Mouse (Mus musculus) MN1 (cell line): ENCODE measurements around the gene Sertad2.

Source experiments
- DNase-seq: peaks from one replicate; pipeline ENCODE4 v3.0.0-alpha.2; 2016; ENCODE audit warnings: low spot score

The Sertad2 gene

DNA sequence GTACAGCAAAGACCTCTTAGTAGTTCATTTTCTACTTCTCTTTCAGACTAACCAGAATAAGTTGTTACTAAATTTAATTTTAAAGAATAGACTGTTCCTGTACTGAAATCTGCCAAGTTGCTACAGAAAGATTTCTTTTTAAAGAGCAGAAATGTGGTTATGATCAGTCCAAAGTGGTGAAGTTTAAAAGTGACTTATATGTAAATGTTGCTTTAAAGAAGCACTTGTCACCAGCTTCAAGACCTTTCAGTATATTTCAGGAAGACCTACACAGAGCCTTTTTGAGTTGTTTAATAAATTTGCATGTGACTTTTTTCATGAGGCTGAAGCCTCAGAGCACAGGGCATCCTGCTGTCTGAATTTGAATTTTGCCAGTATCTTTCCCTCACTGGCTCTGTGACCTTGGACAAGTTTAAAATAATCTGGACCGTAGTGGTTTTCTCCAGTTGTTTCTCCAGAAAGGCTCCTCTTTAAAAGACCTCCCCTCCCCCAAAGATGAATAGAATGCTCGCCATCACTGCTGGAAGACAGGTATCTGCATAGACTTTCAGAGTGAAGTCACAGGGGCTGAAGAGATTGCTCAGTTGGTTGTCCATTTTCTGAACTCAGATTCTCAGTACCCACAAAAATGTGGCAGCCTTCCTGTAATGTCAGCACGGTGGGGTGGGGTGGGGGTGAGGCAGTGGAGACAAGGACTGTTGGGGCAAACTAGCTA, 1.9 kb downstream of the Sertad2 start:
- no peak for DNase-seq

DNA sequence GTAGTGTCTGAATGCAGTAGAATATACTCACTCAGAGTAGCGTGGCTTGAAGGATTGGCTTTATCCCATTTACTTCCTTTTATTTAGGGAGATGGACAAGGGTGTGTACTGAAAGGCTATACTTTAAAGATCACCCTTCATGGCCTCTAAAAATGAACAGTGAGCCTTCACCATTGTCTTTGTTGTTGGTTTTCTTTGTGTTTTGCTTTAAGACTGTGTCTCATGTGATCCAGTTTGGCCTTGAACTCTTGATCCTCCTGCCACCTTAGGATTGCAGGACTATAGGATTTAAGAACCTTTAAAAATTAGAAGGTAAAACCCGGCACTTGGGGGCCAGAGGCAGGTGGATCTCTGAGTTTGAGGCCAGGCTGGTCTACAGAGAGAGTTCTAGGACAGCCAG, 6.4 kb downstream of the Sertad2 start:
- no peak for DNase-seq

DNA sequence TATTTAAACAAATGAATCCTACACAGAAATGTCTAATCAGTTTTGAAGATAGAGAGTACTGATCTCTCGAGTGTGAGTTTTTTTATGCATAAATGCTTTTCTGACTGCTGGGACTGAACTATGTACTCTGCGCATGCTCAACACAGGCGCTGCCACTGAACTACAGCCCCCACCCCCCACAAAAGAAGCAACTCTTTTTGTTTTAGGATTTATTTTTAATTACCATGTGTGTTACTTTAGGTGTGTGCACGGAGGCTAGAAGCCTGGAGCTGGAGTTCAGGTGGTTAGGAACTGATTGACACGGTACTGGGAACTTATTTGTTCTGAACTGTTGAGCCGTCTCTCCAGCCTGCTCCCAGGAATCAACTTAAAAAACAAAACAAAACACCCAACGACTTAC, 7.1 kb downstream of the Sertad2 start:
- DNase-seq = no peak

DNA sequence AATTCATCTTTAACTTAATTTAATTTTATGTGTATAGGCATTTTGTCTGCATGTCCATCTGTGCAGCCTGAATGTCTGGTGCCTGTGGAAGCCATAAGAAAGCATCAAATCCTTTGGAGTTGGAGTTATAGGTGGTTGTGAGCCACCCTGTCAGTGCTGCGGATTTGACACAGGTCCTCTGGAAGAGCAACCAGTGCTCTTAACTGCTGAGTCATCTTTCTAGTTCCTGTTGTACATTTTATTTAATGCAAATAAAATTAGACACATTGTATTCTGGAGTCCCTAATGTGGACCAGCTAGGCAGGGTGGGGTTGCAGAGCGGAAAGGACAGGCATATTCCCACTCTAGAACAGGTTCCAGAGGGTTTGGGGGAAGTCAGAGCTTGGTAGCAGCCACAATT, 9.0 kb downstream of the Sertad2 start:
- peak; percentile 39 for DNase-seq

DNA sequence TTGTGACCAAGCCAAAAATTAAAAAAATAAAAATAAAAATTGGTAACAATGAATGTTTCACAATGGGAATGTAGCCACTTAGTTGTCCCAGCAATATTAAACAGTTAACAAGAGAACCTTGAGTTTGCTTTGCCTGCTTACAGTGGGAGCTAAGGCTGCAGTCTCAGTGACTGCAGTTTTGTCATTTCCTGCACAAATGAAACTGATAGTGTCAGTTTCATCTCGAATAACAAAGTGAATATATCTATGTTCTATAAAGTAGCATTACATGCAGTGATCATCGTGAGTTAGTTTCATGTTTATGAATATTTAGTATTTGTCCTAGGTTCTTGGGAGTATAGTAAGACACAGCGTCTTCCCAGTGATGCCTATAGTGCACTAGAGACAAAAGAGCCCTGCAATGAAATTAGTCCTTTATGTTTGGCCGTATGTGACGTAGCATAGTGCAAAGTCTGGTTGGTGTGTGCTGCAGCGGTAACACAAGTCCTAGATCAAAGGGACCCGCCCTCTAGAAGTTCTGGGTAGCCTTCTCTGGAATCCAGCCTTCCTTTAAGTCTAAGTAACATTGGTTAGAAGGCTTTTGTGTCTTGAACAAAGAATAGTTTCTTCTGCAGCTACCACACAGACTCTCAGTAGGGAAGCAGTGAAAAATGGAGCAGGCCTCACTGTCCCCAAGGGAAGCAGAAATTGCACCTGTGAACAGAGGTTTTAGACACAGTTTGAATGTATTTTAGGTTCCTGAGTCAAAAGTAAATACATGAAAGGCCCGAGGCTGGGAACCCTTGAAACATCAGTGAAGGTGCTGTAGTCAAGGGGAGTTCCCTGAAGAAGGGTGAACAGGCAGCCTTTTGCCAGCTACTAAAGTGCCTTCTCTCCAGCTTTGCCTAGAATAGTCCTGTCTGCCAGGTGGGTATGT, 10.0 kb downstream of the Sertad2 start:
- no peak for DNase-seq

DNA sequence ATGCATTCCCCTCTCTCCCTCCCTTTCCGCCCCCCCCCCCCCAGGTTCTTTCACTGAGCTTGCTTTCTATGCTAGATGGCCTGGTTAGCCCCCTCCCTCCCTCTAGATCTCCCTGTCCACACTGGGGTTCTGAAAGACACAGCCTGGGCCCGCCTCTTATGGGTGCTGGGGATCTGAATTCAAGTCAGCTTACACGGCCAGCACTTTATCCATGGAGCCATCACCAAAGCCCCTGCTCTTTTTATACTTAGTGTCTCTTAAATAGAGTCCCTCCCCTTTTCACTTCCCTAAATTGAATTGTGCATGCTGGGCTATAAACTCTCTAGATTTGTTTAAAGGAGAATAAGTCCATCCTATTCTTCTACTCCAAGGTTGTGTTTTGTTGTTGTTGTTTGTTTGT, 12.6 kb downstream of the Sertad2 start:
- DNase-seq = no peak

DNA sequence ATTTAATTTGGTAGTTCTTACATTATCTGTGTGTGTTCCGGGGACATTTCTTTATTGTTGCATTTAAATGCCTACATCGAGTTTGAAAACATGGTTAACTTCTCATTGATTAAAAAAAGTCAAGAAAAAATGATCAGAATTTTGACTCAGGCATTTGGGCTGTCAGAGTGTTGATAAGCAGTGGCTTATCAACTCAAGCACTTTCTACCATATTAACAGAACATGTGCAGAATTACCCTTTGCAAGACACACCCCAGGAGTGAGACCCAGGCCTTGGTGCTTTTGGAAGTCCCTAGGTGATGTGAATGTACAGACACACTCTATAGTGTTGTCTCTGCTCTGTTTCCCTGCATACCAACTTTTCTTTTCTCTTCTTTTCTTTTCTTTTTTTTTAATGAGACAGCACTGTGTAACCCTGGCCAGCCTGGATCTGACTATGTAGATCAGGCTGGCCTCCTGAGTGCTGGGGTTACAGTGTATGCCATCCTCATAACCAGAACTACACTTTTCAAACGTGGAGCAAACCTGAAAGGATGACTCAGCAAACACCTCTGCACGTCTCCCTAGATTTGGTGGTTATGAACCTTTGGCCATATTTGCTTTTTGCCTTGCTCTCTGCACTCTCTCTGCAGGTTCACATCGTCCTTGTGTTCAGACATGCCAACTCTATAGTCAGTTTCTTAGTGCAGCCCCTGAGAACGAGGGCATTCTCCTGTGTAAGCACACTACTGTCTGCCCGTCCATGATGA, 13.3 kb downstream of the Sertad2 start:
- DNase-seq = no peak

DNA sequence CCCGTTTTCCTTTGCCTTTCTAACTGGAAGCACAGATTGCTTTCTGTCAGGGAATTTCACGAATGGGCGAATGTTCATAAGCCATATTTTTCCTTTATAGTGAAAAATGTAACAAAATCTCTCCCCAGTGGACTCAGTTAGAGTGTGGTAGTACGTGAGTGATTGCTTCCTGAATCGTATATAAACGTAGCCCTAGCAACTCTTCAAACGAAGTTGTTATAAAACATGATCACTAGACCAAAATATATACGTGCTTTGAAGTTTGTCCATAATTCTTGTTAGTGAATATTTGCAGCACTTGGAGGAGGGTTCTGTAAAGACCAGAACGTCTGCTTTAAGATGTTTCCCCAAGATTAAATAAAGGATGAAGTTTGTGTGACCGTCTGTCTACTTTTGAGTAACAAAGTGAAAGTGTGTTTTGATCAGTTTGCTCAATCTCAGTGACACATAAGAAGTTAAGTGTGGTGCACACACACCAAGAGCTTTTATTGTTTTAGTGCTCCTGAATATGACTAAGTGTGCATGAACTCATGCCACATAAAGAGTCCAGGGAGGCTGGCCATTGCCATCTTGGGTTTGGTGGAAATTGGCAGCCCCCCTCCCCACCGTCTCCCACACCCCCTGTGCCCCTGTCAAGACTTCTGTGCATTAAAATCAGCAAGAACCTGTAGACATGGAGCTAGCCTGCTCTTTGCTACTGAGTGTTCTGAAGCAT, 16.3 kb downstream of the Sertad2 start:
- DNase-seq = no peak

DNA sequence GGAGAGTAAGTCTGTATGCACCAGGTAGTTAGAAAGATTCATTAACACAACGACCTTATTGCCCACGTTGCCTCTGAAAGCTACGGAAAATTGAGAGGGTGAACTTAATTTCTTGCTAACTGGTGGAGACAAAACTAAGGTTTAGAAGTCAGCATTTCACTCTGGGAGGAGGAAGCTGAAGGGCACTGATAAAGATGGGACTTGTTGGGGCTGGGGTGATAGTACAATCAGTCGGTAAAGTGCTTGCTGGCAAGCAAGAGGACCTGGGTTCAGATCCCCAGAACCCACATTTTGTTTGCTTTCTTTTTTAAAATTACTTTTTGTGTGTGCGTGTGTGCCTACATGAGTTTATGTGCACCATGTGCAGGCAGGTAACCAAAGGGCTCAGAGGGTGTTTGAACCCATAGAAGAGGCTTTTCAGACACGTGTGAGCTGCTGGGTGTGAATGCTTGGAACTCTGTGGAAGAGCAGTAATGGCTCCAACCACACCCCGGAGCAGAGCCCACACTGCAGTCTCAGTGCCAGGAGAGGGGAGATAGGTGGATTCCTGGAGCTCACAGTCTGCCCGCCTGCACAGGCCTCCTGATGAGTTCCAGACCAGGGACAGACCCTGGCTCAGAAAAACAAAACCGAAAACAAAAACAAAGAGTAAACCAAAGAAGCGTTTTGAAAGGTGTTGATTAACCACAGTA, 17.0 kb downstream of the Sertad2 start:
- DNase-seq = peak; percentile 38

DNA sequence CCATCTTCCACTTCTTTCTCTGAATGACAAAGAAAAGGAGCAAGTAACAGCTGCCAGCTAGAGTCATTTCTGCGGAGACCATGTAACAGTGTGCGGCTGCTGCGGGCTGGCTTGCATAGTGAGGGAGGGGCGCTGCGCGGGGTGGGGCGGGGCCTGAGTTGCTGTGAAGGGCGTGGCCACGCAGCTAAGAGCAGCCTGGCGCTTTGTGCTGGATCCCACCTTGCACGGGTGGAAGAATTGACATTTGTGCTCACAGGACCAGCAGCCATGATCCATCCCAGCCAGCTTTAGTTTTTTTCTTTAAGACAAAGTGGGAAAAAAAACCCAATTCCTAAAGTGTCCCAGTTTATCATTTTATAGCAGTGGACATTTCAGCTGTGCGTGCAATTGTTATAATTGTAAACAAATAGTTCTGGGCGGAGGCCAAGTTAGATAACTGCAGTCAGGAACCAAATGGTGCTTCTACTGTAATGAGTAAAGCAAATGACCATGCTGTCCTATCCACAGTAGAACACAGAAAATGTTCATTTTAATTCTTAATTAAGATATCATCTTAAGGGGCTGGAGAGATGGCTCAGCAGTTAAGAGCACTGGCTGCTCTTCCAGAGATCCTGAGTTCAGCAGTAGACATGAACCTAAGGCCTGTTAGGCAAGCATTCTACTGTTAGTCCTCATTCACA, 18.4 kb downstream of the Sertad2 start:
- DNase-seq = peak; percentile 87

DNA sequence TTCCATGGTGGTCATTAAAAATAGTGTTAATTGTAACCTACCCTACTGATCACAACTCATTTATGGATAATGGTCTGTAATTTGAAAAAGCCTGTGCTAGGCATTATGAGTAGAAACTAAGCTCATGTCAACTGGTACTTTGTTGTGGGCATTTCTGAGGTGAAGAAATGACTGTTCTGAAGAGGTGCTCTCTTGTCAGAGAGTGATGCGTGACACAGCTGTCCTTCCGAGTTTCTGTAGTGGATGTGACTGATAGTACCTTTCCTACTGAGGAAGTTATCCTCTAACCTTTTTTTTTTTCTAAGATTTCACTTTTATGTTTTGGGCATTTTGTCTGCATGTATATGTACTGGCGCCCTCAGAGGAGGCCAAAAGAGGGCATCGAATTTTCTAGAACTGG, 22.0 kb downstream of the Sertad2 start:
- DNase-seq = no peak

DNA sequence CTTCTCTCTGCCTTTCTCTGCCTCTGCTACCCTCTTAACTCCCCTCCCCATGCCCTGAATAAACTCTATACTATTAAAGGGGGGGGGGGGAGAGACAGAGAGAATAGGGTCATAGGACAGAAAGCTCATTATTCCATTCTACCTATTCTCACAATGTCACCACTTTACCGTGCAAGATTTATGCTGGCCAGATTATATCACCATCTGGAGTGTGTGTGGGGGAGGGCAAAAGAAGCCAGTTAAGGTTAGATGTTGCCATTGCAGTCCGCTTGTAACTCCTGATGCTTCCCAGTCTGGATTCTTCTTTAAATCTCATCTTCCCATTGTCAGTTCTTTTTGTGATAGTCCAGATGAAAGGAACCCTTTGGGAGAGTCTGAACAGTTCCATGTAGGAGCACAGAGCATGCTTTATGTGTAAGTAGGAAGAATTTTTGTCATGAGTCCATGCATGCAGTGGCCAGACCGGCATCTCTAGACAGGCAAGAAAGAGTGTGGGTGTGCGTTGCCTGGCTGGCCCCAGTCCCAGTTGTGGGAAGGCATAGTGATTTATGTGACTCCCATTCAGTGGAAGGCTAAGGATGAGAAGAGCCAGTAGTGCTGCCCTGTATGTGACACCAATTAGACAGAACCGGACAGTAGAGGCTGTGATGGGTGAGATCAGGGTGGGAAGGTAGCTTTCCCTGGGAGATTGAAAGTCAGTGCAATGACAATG, 28.8 kb downstream of the Sertad2 start:
- peak; percentile 38 for DNase-seq

DNA sequence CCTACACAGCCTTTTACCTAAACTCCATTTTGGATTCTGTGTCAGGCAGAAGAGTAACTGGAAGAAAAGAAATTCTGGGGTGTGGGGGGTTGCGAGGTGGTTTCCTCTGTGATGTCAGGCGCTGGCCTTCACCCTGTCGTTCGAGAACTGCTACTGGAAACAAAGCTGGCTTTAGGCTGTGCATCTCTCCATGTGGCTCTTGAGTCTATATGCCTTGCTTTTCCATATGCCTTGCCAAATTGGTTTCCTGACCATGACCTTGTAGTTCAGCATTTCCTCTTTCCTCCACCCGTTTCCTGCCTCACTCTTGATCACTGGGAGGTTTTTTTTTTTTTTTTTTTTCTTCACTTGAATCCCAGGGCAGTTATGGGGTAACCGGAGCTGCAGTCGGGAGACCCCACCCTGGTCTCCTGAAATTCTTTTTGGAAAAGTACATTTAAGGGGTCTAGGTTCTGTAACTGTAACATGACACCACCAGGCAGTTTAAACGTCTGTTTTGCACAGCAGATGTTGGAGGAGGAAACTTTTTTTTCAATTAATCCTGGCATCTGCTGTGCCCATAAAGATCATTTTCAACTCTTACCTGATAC, 33.1 kb downstream of the Sertad2 start:
- DNase-seq = no peak

DNA sequence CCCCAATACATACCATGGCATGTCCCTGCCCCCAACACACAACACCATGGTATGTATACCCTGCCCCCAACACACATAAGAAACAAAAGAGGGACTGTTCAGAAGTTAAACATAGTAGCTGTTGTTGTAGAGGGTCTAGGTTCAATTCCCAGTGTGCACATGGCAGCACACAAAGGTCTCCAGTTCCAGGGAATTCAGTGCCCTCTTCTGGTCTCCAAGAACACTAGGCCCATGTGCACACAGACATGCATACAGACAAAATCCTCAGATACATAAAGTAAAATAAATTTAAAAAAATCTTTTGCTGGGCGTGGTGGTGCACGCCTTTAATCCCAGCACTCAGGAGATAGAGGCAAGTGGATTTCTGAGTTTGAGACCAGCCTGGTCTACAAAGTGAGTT, 39.7 kb downstream of the Sertad2 start:
- DNase-seq = no peak

DNA sequence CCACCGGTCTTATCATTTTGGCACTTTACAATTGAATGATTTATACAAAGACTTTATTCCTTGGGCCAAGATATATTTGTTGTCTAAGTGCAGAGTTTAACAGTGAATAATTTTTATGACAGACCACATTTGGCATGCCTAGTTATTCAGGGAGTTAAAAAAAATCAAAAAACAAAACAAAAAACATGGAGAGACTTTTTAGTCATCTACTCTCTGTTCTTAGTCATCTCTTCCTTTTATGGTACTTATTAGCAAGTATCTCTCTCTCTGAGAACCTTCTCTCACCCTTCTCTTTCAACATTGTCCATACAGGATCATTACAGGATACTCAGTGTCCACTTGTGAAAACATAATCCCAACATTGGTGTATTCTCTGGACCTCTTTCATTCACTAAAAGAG, 42.2 kb downstream of the Sertad2 start:
- no peak for DNase-seq

DNA sequence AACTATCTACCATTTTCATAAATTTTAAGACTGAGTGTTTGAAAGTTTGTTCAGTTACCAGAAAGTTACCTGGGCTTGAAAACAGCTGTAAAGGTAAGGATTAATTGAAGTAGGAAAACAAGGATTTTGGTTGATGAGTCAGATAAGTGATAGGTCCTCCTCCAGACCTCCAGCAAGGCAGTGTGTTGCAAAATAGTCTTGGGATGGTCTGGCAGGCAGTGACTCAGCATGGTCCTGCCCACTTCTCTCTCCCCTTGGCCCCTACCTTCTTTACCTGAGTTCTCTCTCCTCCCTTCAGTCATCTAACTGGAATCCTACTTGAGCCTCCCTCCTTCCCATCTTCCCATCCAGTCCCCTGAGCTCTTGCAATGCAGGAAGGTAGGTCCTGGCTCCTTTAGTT, 43.1 kb downstream of the Sertad2 start:
- no peak for DNase-seq

DNA sequence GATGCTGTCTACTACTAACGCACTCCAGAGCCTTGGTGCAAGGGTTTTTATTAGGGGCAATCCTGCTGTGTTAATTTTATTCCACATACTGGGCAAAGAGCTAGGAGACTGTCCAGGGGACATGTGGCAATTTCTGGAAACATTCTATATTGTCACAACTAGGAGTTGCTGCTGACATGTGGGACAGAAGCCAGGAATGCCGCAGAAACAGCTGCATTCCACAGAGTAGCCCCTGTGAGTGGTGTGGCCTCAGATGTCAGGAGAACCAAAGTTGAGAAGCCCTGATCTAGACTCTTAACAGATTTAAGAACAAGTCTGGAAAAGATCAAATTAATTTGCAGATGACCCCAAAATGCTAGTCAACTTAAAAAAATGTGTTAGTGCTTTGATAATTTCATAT, 46.3 kb downstream of the Sertad2 start:
- DNase-seq = peak; percentile 20

DNA sequence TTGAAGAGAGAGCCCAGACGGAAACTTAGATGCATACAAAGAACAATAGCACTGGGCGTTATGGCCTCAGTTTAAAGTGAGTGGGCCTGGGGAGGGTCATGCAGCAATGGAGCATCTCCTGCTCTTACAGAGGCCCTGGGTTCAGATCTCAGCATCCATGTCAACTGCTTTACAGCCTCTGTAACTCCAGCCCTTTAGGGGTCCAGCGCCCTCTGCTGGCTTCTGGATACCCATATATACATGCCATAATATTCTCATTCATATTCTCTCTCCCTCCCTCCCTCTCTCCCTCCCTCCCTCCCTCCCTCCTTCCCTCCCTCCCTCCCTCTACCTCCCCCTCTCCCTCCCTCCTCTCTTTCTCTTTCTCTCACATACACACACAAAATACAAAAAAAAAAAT, 49.0 kb downstream of the Sertad2 start:
- DNase-seq = no peak

DNA sequence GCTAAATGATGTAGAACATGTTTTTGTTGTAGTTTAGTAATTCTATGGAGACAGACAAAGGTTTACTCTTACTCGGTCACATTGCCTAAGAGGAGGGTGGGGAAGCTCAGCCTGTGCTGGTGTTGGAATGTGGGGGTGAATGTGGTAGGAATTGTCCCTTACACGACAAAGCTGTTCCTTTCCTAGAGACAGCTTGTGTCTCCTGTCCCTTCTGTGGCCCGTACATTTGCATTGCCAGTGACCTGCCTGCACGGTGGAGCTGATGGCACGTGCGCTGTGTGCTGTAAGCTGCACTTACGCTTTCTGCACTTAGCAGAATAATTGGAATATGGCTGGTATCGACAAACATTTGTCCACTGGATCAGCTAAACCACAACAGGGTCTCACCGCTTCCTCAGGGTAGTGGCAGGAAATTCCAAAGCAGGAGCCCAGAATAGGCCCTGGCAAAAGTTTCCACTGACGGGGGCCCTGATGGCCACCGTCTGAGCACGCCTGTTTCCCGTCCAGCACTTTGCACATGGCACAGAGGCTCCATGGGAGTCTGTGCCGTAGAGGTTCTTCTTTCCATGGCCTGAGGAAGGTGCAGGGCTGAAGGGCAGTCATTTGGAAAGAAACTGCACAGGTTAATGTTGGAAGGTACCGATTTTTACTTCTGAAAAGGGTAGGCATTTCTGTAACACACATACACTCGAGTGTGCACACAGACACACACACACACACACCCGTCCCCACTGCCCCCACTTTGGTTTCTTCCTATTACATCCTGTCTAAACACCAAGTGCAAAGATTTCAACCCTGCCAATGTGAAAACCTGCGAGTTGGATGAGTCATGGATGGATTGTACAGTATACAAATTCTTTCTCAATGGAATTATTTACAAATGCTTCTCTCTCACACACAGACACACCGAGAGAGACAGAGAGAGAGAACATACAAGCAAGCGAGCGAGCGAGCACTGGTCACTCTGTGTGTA, 51.5 kb downstream of the Sertad2 start:
- no peak for DNase-seq
